Mouse (Mus musculus) hindbrain, embryonic 15.5 days (tissue): ENCODE measurements around the gene Armc6. TPM values are rescaled to one million over a fixed set of nuclear protein-coding genes. Genes with fewer than 3 reads are reported as not detected.
A peak's percentile ranks its signal among the peaks of the same experiment; 100 is the strongest.

ENCODE experiments used
- ATAC-seq: fragments of 200-750 bp; cut with Nextera tagmentation; 2 replicates; pipeline ENCODE4 v1.8.0; 2017; ENCODE audit warnings: low read depth, moderate number of reproducible peaks, moderate TSS enrichment; ENCODE audit not compliant: low FRiP score
- H3K27ac ChIP-seq: fragments of 300-500 bp; sonication (generic); replicated peaks from 2 replicates; pipeline ENCODE4 v1.5.1; 2015; ENCODE audit warnings: mild to moderate bottlenecking, inconsistent platforms
- H3K27me3 ChIP-seq: fragments of 300-500 bp; sonication (generic); 2 replicates; pipeline ENCODE4 v1.6.1; 2015; ENCODE audit warnings: control low read depth, inconsistent platforms
- H3K36me3 ChIP-seq: fragments of 300-500 bp; sonication (generic); 2 replicates; pipeline ENCODE4 v1.6.1; 2015; ENCODE audit warnings: control low read depth, inconsistent platforms
- H3K4me1 ChIP-seq: fragments of 300-500 bp; sonication (generic); replicated peaks from 2 replicates; pipeline ENCODE4 v1.6.1; 2015; ENCODE audit warnings: control low read depth, inconsistent platforms
- H3K4me2 ChIP-seq: fragments of 300-500 bp; sonication (generic); 2 replicates; pipeline ENCODE4 v1.6.1; 2015; ENCODE audit warnings: moderate library complexity, mild to moderate bottlenecking, inconsistent platforms
- H3K4me3 ChIP-seq: fragments of 300-500 bp; sonication (generic); 2 replicates; pipeline ENCODE4 v1.5.1; 2015; ENCODE audit warnings: mild to moderate bottlenecking, inconsistent platforms
- H3K9ac ChIP-seq: fragments of 300-500 bp; sonication (generic); 2 replicates; pipeline ENCODE4 v1.6.1; 2015; ENCODE audit warnings: inconsistent platforms
- H3K9me3 ChIP-seq: fragments of 300-500 bp; sonication (generic); 2 replicates; pipeline ENCODE4 v1.6.1; 2016; ENCODE audit warnings: control low read depth, inconsistent platforms
- WGBS: fragments of 180-500 bp; shearing (Covaris S2); methylation state at CpG from one replicate; pipeline ENCODE4 v1.1.7; 2015; 5-methylcytosine and 5-hydroxymethylcytosine counted together
- polyA plus RNA-seq: library from polyadenylated mRNA; unstranded; fragments of >200 nt; fragmentation: Nextera tagmentation; extraction: Ambion mirVana; gene quantifications from 2 replicates; pipeline ENCODE4 v1.2.1, GENCODE M21; 2015

Armc6 gene
- polyA plus RNA-seq = 107 and 114 TPM in 2 replicates

DNA sequence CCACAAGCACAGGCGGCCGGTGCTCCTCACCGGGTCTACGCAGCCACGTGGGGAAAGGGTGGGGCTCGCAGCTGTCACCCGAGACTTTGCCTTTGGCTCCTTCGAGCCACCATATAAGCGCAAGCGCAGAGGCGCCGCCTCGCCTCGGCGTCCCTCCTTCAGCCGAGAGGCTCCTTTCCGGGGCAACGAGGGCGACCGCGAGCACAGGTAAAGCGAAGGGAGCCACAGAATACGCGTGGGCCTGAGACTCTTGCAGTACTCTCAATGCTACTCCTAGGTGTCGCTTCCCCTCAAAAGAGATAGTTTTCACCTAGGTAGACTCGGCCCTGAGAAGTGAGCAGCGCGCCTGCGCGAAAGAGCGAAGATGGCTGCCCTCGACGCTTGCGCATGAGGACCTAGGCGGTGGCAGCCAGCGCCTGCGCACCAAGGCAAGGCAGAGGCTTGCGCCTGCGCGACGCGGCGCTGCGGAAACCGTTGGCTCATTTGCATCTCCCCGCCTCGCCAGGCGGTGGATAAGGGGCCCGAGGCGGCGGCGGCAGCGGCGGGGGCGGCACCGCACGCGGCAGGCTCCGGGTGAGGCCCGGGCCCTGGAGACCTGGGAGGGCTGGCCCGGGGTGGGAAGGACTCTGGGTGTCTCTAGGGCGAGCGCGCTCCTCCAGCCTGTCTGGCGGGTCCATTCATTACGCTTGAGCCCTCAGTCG lies at the start of gene Armc6, which contains the start of gene Sugp2:
Gene Armc6, minus strand, starts transcription at position 387 of the 701 bp plus-strand sequence.
Gene Sugp2, plus strand, starts transcription at position 147 of the 701 bp plus-strand sequence.
- peak; percentile 96 for ATAC-seq
- peaks cover 37% of the 10 kb centered on the region for H3K4me1 ChIP-seq
- H3K27me3 ChIP-seq = no peaks in the 10 kb centered on the region
- no peaks in the 10 kb centered on the region for H3K9me3 ChIP-seq
- peak within 1 kb of the TSS; percentile 87 for H3K4me3 ChIP-seq
- peak within 1 kb of the TSS; percentile 63 for H3K4me2 ChIP-seq
- peaks cover 44% of the 10 kb centered on the region for H3K36me3 ChIP-seq
- H3K9ac ChIP-seq = peak within 1 kb of the TSS; percentile 80
- WGBS = under 1% methylated on average over 66 of the region's 67 CpGs
- H3K27ac ChIP-seq = peak within 1 kb of the TSS; percentile 97

- Histone ChIP-seq H3K4me3 (peak overlapping the region; percentile 75), H3K27ac (peak overlapping the region; percentile 65), H3K36me3 (peaks cover 20% of the 10 kb centered on the region), H3K4me2 (peak overlapping the region; percentile 95), H3K27me3 (no peaks in the 10 kb centered on the region), H3K9me3 (no peaks in the 10 kb centered on the region), H3K9ac (peak overlapping the region; percentile 73), H3K4me1 (peaks cover 22% of the 10 kb centered on the region)
- WGBS = under 1% methylated on average over 55 of the region's 55 CpGs
- peak; percentile 60 for ATAC-seq
Observed at GRCm38 (mm10) chr8:70283136-70284077, 49.1 kb upstream of the Armc6 start.

- under 1% methylated on average over 35 of the region's 36 CpGs for WGBS
- Histone ChIP-seq H3K9me3 (no peaks in the 10 kb centered on the region), H3K4me2 (peak within 1 kb of the TSS; percentile 95), H3K4me1 (peaks cover 22% of the 10 kb centered on the region), H3K27ac (peak within 1 kb of the TSS; percentile 65), H3K36me3 (peaks cover 20% of the 10 kb centered on the region), H3K27me3 (no peaks in the 10 kb centered on the region), H3K9ac (peak within 1 kb of the TSS; percentile 73), H3K4me3 (peak within 1 kb of the TSS; percentile 75)
- ATAC-seq = peak; percentile 86
Observed at GRCm38 (mm10) chr8:70282603-70283135, 48.4 kb upstream of the Armc6 start, which contains the start of gene Homer3. Gene Homer3 (plus strand): TSS chr8:70282827.

DNA sequence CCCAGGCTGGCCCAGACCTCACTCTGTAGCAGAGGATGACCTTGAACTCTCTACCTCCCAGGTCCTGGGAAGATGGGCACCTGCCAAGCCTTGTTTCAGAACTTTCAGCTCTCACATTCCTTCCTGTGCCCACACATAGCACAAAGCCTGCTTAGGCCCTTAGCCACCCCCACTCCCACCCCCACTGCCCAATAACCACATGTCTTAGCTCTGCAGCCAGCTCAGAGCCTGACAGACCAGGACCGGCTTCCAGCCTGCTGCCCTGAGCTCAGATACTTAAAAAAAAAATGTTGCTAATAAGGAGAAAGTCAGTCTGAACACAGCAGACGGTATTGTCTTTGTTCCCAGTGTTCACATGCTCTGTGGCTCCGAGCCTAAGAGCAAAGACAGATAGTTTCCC lies 46.7 kb upstream of the Armc6 start:
- 34% methylated on average over 3 of the region's 3 CpGs for WGBS
- no peak for ATAC-seq
- no peak overlapping the region for H3K4me2 ChIP-seq
- peaks cover 22% of the 10 kb centered on the region for H3K4me1 ChIP-seq
- no peak overlapping the region for H3K27ac ChIP-seq
- no peak overlapping the region for H3K4me3 ChIP-seq
- H3K9me3 ChIP-seq = no peaks in the 10 kb centered on the region
- no peaks in the 10 kb centered on the region for H3K27me3 ChIP-seq
- no peak overlapping the region for H3K9ac ChIP-seq
- H3K36me3 ChIP-seq = peaks cover 8% of the 10 kb centered on the region

DNA sequence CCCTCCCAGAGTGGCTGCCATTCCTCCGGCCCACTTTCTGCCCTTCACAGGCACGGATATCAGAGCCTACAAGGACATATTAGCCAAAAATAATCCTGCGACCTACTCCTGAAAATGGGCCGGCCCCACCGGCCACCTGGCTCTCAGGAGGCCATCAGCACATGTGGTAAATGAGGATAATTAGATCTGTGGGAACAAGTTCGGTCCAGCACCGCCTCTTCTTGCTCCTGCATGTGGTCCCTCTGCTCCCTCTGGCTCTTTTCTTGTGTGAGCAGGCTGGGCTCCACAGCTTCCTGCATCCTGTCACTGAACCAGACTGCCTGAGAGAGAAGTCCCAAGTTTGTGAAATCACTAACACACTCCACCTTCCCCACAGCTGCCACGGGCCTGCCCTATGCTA lies 45.0 kb upstream of the Armc6 start:
- no peaks in the 10 kb centered on the region for H3K9me3 ChIP-seq
- no peak for ATAC-seq
- H3K27ac ChIP-seq = no peak overlapping the region
- peaks cover 21% of the 10 kb centered on the region for H3K4me1 ChIP-seq
- H3K4me2 ChIP-seq = no peak overlapping the region
- H3K27me3 ChIP-seq = no peaks in the 10 kb centered on the region
- no peak overlapping the region for H3K4me3 ChIP-seq
- H3K9ac ChIP-seq = no peak overlapping the region
- no peaks in the 10 kb centered on the region for H3K36me3 ChIP-seq
- 73% methylated on average over 8 of the region's 8 CpGs for WGBS

DNA sequence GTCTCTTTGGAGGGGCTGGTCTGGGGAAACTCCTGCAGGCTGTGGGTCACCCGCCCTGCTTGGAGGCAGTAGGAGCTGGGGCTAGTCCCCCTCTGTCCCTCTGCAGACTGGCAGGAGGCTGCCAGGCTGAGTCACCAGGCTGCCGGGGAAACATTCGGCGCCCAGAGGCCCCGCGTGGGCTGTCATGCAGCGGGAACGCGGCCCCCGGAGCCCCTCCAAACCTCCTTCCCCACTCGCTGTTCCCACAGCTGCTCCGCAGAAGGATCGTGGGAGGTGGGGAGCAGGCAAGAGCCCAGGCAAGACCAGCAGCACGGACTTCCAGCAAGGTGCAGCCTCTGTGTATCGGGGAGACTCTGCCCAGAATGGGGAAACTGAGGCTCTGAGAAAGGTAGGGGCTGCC lies 43.9 kb upstream of the Armc6 start:
- no peak overlapping the region for H3K4me2 ChIP-seq

GRCm38 (mm10) chr8:70276476-70276875 lies 42.2 kb upstream of the Armc6 start:
- H3K9ac ChIP-seq = no peak overlapping the region
- 90% methylated on average over 3 of the region's 3 CpGs for WGBS
- no peak overlapping the region for H3K4me3 ChIP-seq
- no peaks in the 10 kb centered on the region for H3K4me1 ChIP-seq
- ATAC-seq = no peak
- H3K27me3 ChIP-seq = no peaks in the 10 kb centered on the region
- H3K4me2 ChIP-seq = no peak overlapping the region
- H3K27ac ChIP-seq = no peak overlapping the region
- no peaks in the 10 kb centered on the region for H3K36me3 ChIP-seq
- H3K9me3 ChIP-seq = no peaks in the 10 kb centered on the region

More for the DNA sequence above, 43.9 kb upstream of the Armc6 start:
- no peak overlapping the region for H3K9ac ChIP-seq
- no peaks in the 10 kb centered on the region for H3K9me3 ChIP-seq
- no peak overlapping the region for H3K27ac ChIP-seq
- no peak for ATAC-seq
- WGBS = 55% methylated on average over 15 of the region's 15 CpGs
- peaks cover 12% of the 10 kb centered on the region for H3K4me1 ChIP-seq
- H3K4me3 ChIP-seq = no peak overlapping the region
- no peaks in the 10 kb centered on the region for H3K27me3 ChIP-seq
- no peaks in the 10 kb centered on the region for H3K36me3 ChIP-seq

DNA sequence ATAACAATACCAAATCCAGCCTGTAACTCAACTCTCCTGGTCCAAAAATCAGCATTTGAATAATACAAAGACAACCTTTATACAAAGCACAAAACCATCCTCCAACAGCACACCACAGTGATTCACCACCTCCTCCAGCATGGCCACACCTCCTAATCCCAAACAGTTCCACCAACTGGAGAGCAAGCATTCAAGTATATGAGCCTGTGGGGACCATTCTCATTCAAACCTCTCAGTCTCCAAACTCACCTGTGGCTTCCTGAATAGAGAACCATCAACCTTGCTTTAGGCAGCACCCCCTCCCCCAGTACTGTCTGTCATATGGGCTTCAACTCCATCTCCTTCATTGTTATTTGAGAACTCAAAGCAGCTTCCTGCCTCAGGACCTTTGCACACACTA lies 40.1 kb upstream of the Armc6 start:
- no peak overlapping the region for H3K4me2 ChIP-seq
- H3K27me3 ChIP-seq = no peaks in the 10 kb centered on the region
- no peaks in the 10 kb centered on the region for H3K36me3 ChIP-seq
- H3K9me3 ChIP-seq = no peaks in the 10 kb centered on the region
- H3K27ac ChIP-seq = no peak overlapping the region
- H3K9ac ChIP-seq = no peak overlapping the region
- H3K4me1 ChIP-seq = no peaks in the 10 kb centered on the region
- ATAC-seq = no peak
- H3K4me3 ChIP-seq = no peak overlapping the region

GRCm38 (mm10) chr8:70272949-70273348 lies 38.7 kb upstream of the Armc6 start:
- H3K27ac ChIP-seq = no peak overlapping the region
- no peaks in the 10 kb centered on the region for H3K36me3 ChIP-seq
- H3K9me3 ChIP-seq = no peaks in the 10 kb centered on the region
- no peaks in the 10 kb centered on the region for H3K4me1 ChIP-seq
- no peaks in the 10 kb centered on the region for H3K27me3 ChIP-seq
- WGBS = 72% methylated on average over 3 of the region's 3 CpGs
- H3K4me2 ChIP-seq = no peak overlapping the region
- H3K9ac ChIP-seq = no peak overlapping the region
- no peak overlapping the region for H3K4me3 ChIP-seq
- ATAC-seq = no peak

- H3K9me3 ChIP-seq = no peaks in the 10 kb centered on the region
- H3K9ac ChIP-seq = no peak overlapping the region
- WGBS = 58% methylated on average over 11 of the region's 11 CpGs
- H3K27me3 ChIP-seq = no peaks in the 10 kb centered on the region
- no peak overlapping the region for H3K4me3 ChIP-seq
- no peak for ATAC-seq
- H3K4me2 ChIP-seq = no peak overlapping the region
- no peaks in the 10 kb centered on the region for H3K4me1 ChIP-seq
- H3K27ac ChIP-seq = no peak overlapping the region
- H3K36me3 ChIP-seq = peaks cover 17% of the 10 kb centered on the region
Observed at GRCm38 (mm10) chr8:70268799-70269565, 34.7 kb upstream of the Armc6 start.

GRCm38 (mm10) chr8:70268311-70268710 lies 34.0 kb upstream of the Armc6 start:
- H3K4me1 ChIP-seq = no peaks in the 10 kb centered on the region
- no peak for ATAC-seq
- peaks cover 24% of the 10 kb centered on the region for H3K36me3 ChIP-seq
- no peak overlapping the region for H3K4me3 ChIP-seq
- H3K27ac ChIP-seq = no peak overlapping the region
- H3K9ac ChIP-seq = no peak overlapping the region
- no peak overlapping the region for H3K4me2 ChIP-seq
- H3K9me3 ChIP-seq = no peaks in the 10 kb centered on the region
- 58% methylated on average over 5 of the region's 5 CpGs for WGBS
- H3K27me3 ChIP-seq = no peaks in the 10 kb centered on the region
